Mouse (Mus musculus) adrenal gland, adult 8-10 months (tissue): ENCODE results near the gene Mllt10. TPM values are rescaled to one million over a fixed set of nuclear protein-coding genes. Genes with fewer than 3 reads are reported as not detected.

Experiments used
- DNase-seq: peaks from one replicate; pipeline ENCODE4 v3.0.0; 2022
- total RNA-seq, 4 experiments: library from RNA; stranded (reverse); gene quantifications; 2 replicates each; pipeline ENCODE4 v1.2.4; 2022

Mllt10 gene
- total RNA-seq, 4 experiments from 2014 or later = 38.8 to 84.1 (median 45.1) TPM

GRCm38 (mm10) chr2:18034371-18035250, 20.4 kb upstream of the Mllt10 start:
- no peak for DNase-seq

GRCm38 (mm10) chr2:18037491-18037890, 17.5 kb upstream of the Mllt10 start, which contains the start of gene A930004D18Rik:
A930004D18Rik (minus strand) TSS chr2:18037737.
- DNase-seq = no peak

DNA sequence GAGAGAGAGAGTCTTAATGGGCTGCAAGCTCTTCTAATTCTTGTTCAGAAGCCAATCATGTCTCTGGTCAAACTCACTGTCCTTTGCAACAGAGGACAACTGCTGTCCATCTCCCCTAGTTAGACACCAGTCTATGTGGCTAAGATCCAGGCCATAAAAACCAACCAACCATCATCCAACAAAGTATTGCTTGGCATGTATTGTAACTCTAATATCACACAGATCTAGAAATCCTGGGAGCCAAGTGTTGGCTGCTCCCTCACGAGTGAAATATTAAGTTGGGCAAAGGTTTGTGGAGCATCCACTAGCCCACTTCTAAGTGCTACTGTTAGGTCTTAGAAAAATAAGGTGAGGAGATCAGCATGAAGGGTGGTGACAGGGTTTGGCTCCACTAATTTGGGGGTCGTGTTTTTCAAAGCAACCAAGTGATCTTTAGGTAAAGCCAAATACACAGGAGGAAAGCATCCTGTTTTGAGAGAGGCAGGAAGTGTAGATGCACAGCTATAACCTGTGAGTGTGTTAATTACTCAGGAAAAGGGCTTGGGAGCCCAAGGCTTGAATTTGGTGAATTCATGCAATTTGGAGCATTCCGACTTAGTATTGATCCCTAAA, 16.8 kb upstream of the Mllt10 start:
- no peak for DNase-seq

DNA sequence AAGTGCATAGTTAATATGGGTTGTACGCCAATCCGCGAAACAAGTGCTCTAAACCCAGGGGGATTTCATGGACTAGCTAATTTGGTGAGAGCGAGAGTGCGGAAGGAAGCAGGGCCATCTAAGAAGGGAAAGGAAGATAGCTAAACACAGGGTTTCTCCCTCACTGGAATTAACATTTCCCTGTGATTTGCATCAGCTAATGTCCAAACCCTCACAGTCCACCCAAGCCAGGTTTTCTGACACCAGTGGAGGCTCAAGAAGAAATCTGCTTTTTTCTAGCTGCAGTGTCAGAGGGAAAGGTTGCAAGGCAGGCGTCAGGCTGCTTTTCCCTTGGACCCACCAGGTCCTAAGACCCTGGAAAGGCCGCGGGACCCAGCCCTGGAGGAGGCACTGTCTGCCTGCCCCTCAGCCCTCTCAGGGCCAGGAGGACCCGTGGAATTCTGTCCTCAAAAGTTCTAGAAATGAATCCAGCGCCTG, 16.1 kb upstream of the Mllt10 start:
- DNase-seq = no peak

DNA sequence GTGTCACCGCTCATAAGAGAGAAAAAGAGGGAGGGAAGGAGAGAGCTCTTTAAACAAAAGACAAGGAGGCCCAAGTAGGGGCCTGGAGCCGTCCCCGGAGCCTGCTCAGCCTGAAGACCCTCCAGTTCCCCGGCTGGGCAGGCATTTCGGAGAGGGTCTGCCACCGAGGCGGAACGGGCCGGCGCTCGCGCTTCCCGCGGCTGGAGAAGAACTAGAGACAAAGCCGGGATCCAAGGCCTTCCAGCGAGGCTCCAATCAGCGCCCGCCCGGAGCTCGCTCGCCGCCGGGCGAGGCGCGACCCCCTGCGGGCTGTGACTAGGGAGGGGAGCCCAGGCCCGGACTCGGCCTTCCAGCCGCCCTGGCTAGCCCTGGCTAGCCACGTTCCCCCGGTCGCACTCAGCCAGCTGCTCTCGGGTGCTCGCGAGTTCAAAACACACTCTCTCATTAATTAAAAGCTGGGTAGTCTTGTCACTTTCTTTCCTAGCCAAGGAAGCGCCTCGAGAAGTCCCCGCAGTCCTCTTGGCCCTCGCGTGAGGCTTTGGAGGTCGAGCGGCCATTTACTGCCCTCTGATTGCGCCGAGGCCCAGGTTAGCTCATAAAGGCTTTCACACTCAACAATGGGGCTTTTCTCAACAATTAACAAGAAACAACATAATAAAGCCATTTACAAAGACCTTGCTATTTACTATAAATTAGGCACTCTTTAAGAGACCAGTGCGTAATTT, 15.3 kb upstream of the Mllt10 start:
- no peak for DNase-seq

DNA sequence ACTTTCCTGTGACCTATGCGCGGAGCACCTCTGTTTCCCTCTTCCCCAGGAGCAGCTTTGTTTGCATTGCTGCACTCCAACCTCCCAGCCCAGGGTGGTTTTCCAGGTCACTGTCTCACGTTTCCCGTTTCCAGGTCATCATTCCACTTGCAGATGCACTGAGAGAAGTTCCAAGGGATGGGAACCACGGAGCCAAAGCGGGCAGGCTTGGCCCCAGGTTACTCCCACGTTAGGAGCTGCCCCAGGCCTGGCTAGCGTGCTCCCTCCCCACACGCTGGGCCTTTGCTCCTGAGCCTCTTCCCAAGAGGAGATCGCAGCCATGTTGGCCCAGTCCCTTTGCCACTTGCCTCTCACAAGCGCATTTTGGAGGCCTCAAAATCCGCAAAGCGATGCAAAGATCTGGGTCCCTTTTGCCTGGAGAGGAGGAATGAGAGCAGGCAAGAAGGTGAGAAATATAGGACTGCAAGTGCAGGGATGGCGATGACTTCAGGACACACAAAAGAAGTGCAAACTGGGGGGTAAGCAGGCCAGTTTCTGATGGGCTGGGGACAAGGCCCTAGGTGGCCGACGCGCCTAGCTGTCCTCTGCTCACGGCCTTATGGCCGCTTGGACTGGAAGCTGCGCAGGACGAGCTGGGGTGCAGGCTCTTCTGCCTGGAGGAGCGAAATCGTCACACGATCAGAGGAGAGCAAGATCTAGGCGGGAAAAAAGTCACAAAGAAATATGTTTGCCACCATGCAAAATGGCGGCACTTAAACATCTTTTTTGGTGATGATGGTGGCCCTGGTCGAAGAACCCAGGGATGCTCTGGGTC, 14.5 kb upstream of the Mllt10 start:
- DNase-seq = no peak

DNA sequence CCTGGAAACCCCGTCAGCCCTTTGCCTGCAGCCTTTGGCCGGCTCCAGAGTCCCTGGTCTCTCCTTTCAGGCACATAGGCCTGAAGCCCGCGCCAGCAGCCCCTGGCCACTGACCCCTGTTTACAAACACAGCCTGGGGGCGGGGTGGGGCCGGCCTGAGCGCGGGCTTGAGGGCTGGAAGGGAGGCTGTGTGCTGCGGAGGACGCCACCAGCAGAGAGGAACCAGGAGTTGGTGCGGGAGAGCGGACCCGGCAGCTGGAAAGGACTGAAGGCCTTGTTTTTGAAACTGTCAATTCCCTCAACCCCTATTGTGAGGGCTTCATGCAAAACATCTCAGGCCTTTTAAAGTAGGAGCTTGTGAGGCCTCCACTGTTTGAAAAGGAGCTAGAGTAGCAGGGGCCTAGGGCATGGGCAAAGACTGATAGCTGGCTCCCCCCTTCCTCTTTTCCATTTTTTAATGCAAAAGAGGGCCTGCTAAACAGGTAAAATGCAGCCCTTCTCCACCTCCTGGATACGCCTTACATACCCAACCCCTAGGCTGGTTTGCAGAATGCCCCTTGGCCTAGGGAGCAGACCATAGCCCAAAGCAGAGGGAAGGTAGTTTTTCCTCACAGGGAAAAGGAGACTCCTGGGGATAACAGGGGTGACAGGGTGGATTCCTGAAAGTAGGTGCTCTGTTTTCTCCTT, 13.7 kb upstream of the Mllt10 start:
- DNase-seq = no peak

GRCm38 (mm10) chr2:18045143-18045780, 9.8 kb upstream of the Mllt10 start:
- DNase-seq = no peak

- DNase-seq = no peak
These were observed 9.3 kb upstream of the Mllt10 start for GRCm38 (mm10) chr2:18045781-18046181.

DNA sequence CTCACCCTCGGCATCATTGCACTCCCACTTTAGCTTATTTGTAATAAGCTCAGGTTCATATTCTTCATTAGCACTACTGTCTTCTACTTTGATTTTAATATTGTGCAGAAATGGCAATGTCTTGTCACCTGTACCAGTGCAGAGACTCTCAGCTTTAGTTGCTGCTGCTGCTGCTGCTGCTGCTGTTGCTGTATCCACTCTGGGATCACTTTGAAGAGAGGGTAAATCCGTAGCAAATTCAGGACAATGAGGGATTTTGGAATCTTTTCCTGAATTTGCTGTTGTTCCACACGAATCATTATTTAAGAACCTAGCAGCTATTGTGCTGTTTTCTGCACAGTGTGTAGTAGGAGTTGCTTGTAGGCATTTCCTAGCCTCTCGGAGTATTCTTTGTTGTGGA, 8.9 kb upstream of the Mllt10 start:
- no peak for DNase-seq

GRCm38 (mm10) chr2:18046758-18047645, 8.0 kb upstream of the Mllt10 start:
- no peak for DNase-seq

DNA sequence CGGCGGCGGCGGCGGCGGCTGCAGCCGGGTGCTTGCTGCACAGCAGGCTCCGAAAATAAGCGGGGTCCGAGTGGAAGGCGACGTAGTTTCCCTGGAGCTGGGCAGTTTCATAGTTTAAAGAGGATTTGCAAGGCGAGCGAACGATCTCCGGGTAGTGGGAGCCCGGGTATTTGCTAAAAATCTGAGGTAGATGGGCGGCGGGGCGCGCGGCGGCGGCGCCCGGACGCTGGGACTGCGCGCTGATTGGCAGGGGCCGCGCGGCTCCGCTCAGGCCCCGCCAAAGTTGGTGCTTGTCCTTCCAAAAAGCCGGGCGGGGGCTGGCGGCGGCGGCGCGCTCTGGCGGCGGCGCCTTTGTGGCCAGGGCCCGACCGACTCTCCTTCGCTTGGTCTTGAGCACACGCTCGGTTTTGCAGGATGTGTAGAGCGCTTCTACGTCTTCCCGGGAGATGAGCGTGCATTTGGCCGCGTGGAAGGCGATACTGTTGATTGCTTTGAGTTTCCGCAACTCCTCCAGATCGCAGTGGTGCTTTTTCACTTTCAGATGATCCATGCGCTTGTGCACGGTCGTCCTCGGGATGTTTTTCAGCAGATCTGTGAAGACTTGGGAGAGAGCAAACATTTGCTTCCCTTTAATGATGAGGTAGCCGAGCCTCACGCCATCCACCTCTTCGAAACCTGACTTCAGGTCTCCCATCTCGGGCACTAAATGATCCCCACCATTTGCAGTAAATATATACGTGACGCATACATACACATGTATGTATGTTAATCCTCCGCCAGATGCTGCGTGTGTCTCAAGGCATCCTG, 7.2 kb upstream of the Mllt10 start:
- DNase-seq = no peak

GRCm38 (mm10) chr2:18048453-18049075, 6.5 kb upstream of the Mllt10 start, which contains the start of gene Skida1:
Skida1 (minus strand) TSS chr2:18049051.
- no peak for DNase-seq

DNA sequence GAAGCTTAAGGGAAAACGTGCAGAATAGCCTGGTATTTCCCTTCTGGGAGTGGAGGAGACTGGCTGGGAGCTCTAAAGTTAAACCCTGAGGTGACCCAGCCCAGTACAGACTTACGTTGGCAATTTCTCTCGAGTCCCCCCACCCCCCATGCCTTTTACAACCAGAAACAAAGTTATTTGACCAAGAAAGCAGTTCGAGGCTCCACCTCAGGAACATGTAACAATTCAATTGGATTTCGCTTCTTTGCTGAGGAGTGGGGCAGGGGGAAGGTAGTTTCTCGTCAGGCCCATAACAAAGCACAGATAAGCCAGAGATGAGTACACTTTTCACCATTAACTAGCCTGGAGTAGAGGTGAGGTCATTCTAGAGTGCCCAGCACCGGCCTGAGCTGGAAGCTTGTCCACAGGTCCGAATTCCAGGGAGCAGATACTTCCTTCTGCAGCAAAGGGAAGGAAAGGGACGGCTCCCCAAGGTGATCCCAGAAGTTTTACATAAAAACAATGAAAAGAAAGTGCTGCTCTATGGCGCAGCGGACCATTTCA, 5.7 kb upstream of the Mllt10 start:
- DNase-seq = no peak

- no peak for DNase-seq
These were observed 5.0 kb upstream of the Mllt10 start for GRCm38 (mm10) chr2:18050018-18050417.

- DNase-seq = no peak
These were observed 4.5 kb upstream of the Mllt10 start for GRCm38 (mm10) chr2:18050541-18050985.

DNA sequence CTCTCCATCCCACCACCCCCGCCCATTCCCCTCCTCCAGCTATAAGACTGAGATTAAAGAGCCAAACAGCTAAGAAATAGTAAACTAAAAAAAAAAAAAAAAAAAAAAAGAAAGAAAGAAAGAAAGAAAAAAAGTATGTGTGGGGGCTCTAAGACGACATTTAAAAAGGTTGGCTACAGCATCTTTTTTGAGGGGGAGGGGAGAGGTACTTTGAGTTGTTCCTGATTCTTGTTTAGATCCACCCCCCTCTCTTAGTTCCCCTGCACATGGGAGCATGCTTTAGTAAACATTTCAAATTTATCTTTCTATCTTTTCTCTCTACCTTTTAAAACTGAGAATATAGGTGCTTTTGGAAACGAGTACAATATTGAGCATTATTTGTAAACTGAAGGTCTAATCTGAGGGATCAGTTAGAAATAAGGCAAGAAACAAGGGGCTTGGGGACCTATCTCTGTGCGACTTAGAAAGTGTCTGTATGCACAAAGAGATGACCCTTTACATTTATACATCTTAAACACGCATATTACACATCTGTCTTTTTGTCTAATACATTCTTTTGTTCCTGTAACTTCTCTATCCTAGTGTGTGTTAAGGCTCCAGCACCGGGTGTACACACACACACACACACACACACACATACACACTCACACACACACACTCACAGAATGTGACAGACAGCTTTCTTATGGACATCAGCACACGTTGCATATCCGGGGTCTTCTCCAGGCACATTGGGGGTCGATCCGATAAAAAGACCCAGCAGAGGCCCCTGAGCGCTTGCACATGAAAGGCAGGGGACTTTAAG, 3.8 kb upstream of the Mllt10 start:
- DNase-seq = no peak
